Mouse (Mus musculus): Measurements from ENCODE around the gene Zfp39.

- TF ChIP-seq POLR2A (IDR thresholded peaks at IDR 0.05; ENCODE audit: low read depth, low read length) (no peak), CTCF (IDR thresholded peaks at IDR 0.05; ENCODE audit: borderline replicate concordance, insufficient read depth, low read length) (no peak)
Measured at GRCm38 (mm10) chr11:58904838-58905237, 813 bp upstream of the Zfp39 start.

All from embryonic fibroblast, embryonic 13.5 days (primary cell).